Mouse (Mus musculus) limb, embryonic 15.5 days (tissue): ENCODE data around the gene Sstr2. TPM values are rescaled to one million over a fixed set of nuclear protein-coding genes. Genes with fewer than 3 reads are reported as not detected.

ENCODE experiments used
- ATAC-seq: fragments of 200-750 bp; cut with Nextera tagmentation; 2 replicates; pipeline ENCODE4 v1.8.0; 2017; ENCODE audit warnings: low read depth, moderate TSS enrichment; ENCODE audit not compliant: insufficient number of reproducible peaks, low FRiP score, low TSS enrichment
- H3K27ac ChIP-seq: fragments of 300-500 bp; sonication (generic); 2 replicates; pipeline ENCODE4 v1.5.1; 2015; ENCODE audit warnings: moderate library complexity, mild to moderate bottlenecking, inconsistent platforms
- H3K27me3 ChIP-seq: fragments of 300-500 bp; sonication (generic); 2 replicates; pipeline ENCODE4 v1.6.1; 2015; ENCODE audit warnings: inconsistent platforms
- H3K36me3 ChIP-seq: fragments of 300-500 bp; sonication (generic); 2 replicates; pipeline ENCODE4 v1.6.1; 2015; ENCODE audit warnings: inconsistent platforms
- H3K4me1 ChIP-seq: fragments of 300-500 bp; sonication (generic); 2 replicates; pipeline ENCODE4 v1.6.1; 2015; ENCODE audit warnings: inconsistent platforms
- H3K4me2 ChIP-seq: fragments of 300-500 bp; sonication (generic); 2 replicates; pipeline ENCODE4 v1.6.1; 2015; ENCODE audit warnings: mild to moderate bottlenecking, inconsistent platforms
- H3K4me3 ChIP-seq: fragments of 300-500 bp; sonication (generic); 2 replicates; pipeline ENCODE4 v1.5.1; 2015; ENCODE audit warnings: mild to moderate bottlenecking, inconsistent platforms
- H3K9ac ChIP-seq: fragments of 300-500 bp; sonication (generic); 2 replicates; pipeline ENCODE4 v1.6.1; 2015; ENCODE audit warnings: inconsistent platforms
- H3K9me3 ChIP-seq: fragments of 300-500 bp; sonication (generic); 2 replicates; pipeline ENCODE4 v1.6.1; 2016; ENCODE audit warnings: inconsistent platforms
- WGBS: fragments of 180-500 bp; shearing (Covaris S2); methylation state at CpG from one replicate; pipeline ENCODE4 v1.1.7; 2015; 5-methylcytosine and 5-hydroxymethylcytosine counted together
- polyA plus RNA-seq: library from polyadenylated mRNA; unstranded; fragments of >200 nt; fragmentation: Nextera tagmentation; extraction: Ambion mirVana; gene quantifications from 2 replicates; pipeline ENCODE4 v1.2.1, GENCODE M21; 2015

The Sstr2 gene
- polyA plus RNA-seq, 1 experiment from 2014 or later, result 1.0 TPM

- H3K27ac ChIP-seq, result no peak overlapping the region
- no peak overlapping the region for H3K9ac ChIP-seq
- H3K4me1 ChIP-seq, result no peaks in the 10 kb centered on the region
- WGBS, result 90% methylated on average over 18 of the region's 18 CpGs
- no peaks in the 10 kb centered on the region for H3K36me3 ChIP-seq
- no peak overlapping the region for H3K4me3 ChIP-seq
- no peaks in the 10 kb centered on the region for H3K9me3 ChIP-seq
- H3K4me2 ChIP-seq, result no peak overlapping the region
- peaks cover 13% of the 10 kb centered on the region for H3K27me3 ChIP-seq
- no peak for ATAC-seq
Measured at GRCm38 (mm10) chr11:113625437-113625836, 6.3 kb downstream of the Sstr2 start.

DNA sequence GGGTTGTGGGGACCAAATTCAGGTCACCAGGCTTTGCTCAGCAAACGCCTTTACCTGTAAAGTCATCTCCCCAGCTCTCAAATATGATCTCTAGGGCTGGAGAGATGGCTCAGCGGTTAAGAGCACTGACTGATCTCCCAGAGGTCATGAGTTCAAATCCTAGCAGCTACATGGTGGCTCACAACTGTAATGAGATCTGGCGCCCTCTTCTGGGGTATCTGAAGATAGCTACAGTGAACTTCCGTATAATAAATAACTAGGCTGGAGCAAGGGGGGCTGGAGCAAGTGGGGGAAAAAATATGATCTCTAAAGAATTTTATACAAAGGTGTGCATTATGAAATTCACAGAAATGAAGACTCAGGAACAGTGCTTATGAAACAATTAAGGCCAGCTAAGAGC is 8.6 kb downstream of the Sstr2 start:
- WGBS, result 46% methylated on average over 4 of the region's 4 CpGs
- Histone ChIP-seq H3K9me3 (no peaks in the 10 kb centered on the region), H3K27ac (no peak overlapping the region)

GRCm38 (mm10) chr11:113630642-113631041 is 11.5 kb downstream of the Sstr2 start:
- Histone ChIP-seq H3K4me2 (no peak overlapping the region), H3K27ac (no peak overlapping the region), H3K9me3 (no peaks in the 10 kb centered on the region), H3K36me3 (no peaks in the 10 kb centered on the region), H3K9ac (no peak overlapping the region), H3K4me3 (no peak overlapping the region), H3K4me1 (no peaks in the 10 kb centered on the region), H3K27me3 (no peaks in the 10 kb centered on the region)
- ATAC-seq, result no peak
- WGBS, result 52% methylated on average over 7 of the region's 7 CpGs

More for the DNA sequence above, 8.6 kb downstream of the Sstr2 start:
- H3K4me3 ChIP-seq, result no peak overlapping the region
- no peaks in the 10 kb centered on the region for H3K27me3 ChIP-seq
- no peak overlapping the region for H3K9ac ChIP-seq
- no peaks in the 10 kb centered on the region for H3K4me1 ChIP-seq
- ATAC-seq, result no peak
- H3K4me2 ChIP-seq, result no peak overlapping the region
- H3K36me3 ChIP-seq, result no peaks in the 10 kb centered on the region

GRCm38 (mm10) chr11:113631302-113631701 is 12.2 kb downstream of the Sstr2 start:
- H3K27me3 ChIP-seq, result no peaks in the 10 kb centered on the region
- H3K4me1 ChIP-seq, result no peaks in the 10 kb centered on the region
- WGBS, result 71% methylated on average over 8 of the region's 8 CpGs
- H3K27ac ChIP-seq, result no peak overlapping the region
- ATAC-seq, result no peak
- no peaks in the 10 kb centered on the region for H3K9me3 ChIP-seq
- no peak overlapping the region for H3K4me2 ChIP-seq
- H3K9ac ChIP-seq, result no peak overlapping the region
- H3K36me3 ChIP-seq, result no peaks in the 10 kb centered on the region
- no peak overlapping the region for H3K4me3 ChIP-seq

DNA sequence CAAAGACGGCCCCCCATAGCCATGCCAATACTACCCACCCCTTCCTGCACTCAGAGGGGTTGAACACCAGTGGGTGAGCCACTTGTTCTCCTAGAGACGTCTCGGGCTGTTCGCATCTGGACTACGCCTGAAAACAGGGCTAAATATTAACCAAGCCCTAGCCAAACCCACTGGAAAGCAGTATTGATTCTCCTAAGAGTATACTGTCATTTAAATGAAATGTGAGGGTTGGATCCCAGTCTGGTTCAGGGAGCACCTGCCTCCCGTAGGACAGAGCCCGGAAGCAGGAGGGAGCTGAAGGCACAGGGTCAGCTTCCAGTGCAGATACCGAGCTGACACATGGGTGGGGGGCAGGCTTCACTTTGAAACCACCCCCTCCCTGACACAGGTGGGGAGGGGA is 12.7 kb downstream of the Sstr2 start:
- Histone ChIP-seq H3K27me3 (no peaks in the 10 kb centered on the region), H3K9ac (no peak overlapping the region), H3K9me3 (no peaks in the 10 kb centered on the region), H3K4me2 (no peak overlapping the region), H3K36me3 (no peaks in the 10 kb centered on the region), H3K4me1 (no peaks in the 10 kb centered on the region), H3K27ac (no peak overlapping the region), H3K4me3 (no peak overlapping the region)
- 85% methylated on average over 8 of the region's 8 CpGs for WGBS
- ATAC-seq, result no peak

- ATAC-seq, result no peak
- H3K36me3 ChIP-seq, result no peaks in the 10 kb centered on the region
- H3K4me3 ChIP-seq, result no peak overlapping the region
- no peaks in the 10 kb centered on the region for H3K27me3 ChIP-seq
- H3K4me2 ChIP-seq, result no peak overlapping the region
- H3K9me3 ChIP-seq, result no peaks in the 10 kb centered on the region
- no peaks in the 10 kb centered on the region for H3K4me1 ChIP-seq
- WGBS, result 82% methylated on average over 7 of the region's 7 CpGs
- no peak overlapping the region for H3K9ac ChIP-seq
- no peak overlapping the region for H3K27ac ChIP-seq
Measured at GRCm38 (mm10) chr11:113632303-113632702, 13.2 kb downstream of the Sstr2 start.

DNA sequence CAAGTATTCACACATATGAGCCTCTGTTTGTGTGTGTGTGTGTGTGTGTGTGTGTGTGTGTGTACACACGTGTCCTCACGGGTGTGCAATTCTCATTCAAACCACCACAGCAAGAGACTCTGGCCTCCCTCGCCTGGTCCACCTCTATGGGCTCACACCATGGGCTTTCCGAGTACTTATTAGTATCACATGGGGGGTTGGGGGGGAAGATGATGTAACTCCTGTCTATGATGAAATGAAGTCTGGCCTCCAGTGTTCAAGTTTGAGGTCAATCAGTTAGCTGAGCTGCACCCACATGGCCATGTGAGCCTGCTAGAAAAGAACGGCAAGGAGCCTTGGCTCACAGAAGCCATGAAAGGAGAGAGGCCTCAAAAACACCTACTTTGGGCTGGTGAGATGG is 14.3 kb downstream of the Sstr2 start:
- Histone ChIP-seq H3K4me3 (no peak overlapping the region), H3K9me3 (no peaks in the 10 kb centered on the region), H3K27me3 (no peaks in the 10 kb centered on the region), H3K36me3 (no peaks in the 10 kb centered on the region), H3K4me2 (no peak overlapping the region), H3K9ac (no peak overlapping the region), H3K27ac (no peak overlapping the region), H3K4me1 (no peaks in the 10 kb centered on the region)
- no peak for ATAC-seq
- 91% methylated on average over 5 of the region's 5 CpGs for WGBS

GRCm38 (mm10) chr11:113634699-113635121 is 15.6 kb downstream of the Sstr2 start:
- no peaks in the 10 kb centered on the region for H3K27me3 ChIP-seq
- H3K36me3 ChIP-seq, result no peaks in the 10 kb centered on the region
- no peak overlapping the region for H3K4me3 ChIP-seq
- H3K9ac ChIP-seq, result no peak overlapping the region
- no peak overlapping the region for H3K4me2 ChIP-seq
- ATAC-seq, result no peak
- no peak overlapping the region for H3K27ac ChIP-seq
- 59% methylated on average over 10 of the region's 10 CpGs for WGBS
- no peaks in the 10 kb centered on the region for H3K9me3 ChIP-seq
- H3K4me1 ChIP-seq, result no peaks in the 10 kb centered on the region

DNA sequence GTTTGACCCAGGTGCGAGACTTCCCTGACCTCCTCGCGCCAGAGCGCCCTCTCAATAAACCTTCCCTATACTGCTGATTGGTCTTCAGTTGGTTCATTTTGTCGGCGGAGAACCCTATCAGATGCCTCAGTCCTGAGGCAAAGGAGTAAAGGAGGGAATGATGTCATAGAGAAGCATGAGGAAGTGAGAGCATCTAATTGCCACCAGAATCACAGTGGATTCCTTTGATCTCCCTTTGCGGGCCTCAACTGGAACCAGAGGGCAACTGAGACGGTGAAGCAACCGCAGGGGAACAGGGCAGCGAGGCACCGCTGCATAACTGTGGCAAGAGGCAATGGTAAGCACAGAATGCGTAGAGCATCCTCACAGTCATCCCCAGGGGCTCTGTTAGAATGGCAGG is 19.5 kb downstream of the Sstr2 start:
- Histone ChIP-seq H3K36me3 (no peaks in the 10 kb centered on the region), H3K4me2 (no peak overlapping the region), H3K27ac (no peak overlapping the region), H3K9me3 (no peaks in the 10 kb centered on the region), H3K4me1 (no peaks in the 10 kb centered on the region), H3K27me3 (no peaks in the 10 kb centered on the region), H3K4me3 (no peak overlapping the region), H3K9ac (no peak overlapping the region)
- no peak for ATAC-seq
- WGBS, result 78% methylated on average over 12 of the region's 12 CpGs

DNA sequence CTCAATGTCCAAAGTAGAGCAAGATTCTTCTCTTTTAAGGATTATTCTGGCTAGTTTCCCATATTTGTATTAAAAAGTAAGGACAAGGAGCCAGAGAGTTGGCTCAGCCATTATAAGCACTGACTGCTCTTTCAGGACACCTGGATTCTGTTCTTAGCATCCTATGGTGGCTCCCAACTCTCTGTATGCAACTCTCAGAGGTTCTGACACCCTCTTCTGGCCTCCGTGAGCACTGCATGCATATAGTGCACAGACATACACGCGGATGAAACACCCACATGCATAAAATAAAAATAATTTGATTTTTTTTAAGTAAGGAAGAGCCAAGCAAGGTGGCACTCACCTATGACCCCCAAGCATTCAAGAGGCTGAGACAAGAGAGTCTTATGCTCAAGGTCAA is 26.0 kb downstream of the Sstr2 start:
- 84% methylated on average over 3 of the region's 3 CpGs for WGBS
- Histone ChIP-seq H3K4me2 (no peak overlapping the region), H3K9me3 (no peaks in the 10 kb centered on the region), H3K4me3 (no peak overlapping the region), H3K4me1 (peaks cover 17% of the 10 kb centered on the region), H3K9ac (no peak overlapping the region), H3K36me3 (no peaks in the 10 kb centered on the region), H3K27ac (no peak overlapping the region), H3K27me3 (no peaks in the 10 kb centered on the region)
- no peak for ATAC-seq

DNA sequence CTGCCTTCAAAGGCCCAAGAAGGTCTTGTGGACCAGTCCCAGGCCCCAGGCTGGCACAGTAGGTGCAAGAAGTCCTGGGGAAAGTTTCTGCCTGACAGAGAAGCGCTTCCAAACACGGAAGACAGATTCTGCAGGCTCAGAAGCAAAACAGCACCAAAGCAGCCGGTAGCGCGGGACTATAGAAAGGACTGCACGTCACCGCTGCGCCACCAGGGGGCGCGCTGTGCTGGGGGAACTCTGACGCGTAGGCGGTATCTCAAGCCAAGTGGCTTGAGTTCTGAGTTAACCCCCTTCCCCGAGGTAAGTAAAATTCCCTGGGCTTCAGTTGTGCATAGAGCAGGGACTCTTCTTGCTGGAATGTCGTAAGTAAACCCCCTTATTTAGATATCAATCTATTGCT is 29.0 kb downstream of the Sstr2 start:
- 3% methylated on average over 15 of the region's 15 CpGs for WGBS
- Histone ChIP-seq H3K9ac (no peak overlapping the region), H3K4me1 (peaks cover 31% of the 10 kb centered on the region), H3K36me3 (peaks cover 15% of the 10 kb centered on the region), H3K9me3 (no peaks in the 10 kb centered on the region), H3K27ac (no peak overlapping the region), H3K27me3 (no peaks in the 10 kb centered on the region), H3K4me3 (no peak overlapping the region), H3K4me2 (0 out of 2 replicates have a peak overlapping the region, but pooled peaks have one; percentile 8)
- no peak for ATAC-seq

DNA sequence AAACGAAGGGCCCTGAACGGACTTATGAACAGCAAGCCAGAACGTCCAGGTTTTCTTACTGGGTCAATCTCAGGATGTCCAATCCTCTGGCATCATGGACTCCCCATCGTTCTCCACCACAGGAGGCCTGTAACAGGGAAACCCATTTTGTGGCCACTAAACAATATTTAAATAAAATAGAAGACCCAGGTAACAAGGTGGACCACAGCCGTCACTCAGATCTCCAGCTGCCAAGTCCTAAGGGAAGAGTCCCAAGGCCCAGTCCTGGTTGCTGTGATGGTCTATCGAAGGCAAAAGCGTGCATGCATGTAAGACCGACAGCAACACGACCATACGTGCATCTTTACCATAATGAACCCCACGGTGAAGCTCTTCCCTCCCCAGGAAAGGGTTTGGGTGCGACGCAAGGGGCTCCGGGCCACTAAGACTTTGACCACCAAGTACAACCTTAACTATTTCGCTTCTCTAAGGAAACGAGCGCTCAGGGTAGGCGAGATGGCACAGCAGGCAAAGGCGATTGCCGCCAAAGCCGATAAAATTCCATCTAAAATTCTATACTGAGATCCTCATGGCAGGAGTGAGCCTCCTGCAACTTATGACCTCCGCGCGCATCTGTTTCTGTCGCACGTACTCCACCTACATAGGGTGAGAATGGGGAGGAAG is 29.7 kb downstream of the Sstr2 start, which contains the start of gene Cog1:
Gene Cog1 (plus strand): TSS at position 480 of the 663 bp plus-strand sequence.
- WGBS, result 37% methylated on average over 26 of the region's 26 CpGs
- Histone ChIP-seq H3K27ac (peak within 1 kb of the TSS; percentile 91), H3K27me3 (no peaks in the 10 kb centered on the region), H3K9ac (peak within 1 kb of the TSS; percentile 89), H3K4me1 (peaks cover 33% of the 10 kb centered on the region), H3K4me3 (peak within 1 kb of the TSS; percentile 84), H3K4me2 (peak within 1 kb of the TSS; percentile 70), H3K36me3 (peaks cover 22% of the 10 kb centered on the region), H3K9me3 (no peaks in the 10 kb centered on the region)
- ATAC-seq, result no peak
